In the genomic region with DNA sequence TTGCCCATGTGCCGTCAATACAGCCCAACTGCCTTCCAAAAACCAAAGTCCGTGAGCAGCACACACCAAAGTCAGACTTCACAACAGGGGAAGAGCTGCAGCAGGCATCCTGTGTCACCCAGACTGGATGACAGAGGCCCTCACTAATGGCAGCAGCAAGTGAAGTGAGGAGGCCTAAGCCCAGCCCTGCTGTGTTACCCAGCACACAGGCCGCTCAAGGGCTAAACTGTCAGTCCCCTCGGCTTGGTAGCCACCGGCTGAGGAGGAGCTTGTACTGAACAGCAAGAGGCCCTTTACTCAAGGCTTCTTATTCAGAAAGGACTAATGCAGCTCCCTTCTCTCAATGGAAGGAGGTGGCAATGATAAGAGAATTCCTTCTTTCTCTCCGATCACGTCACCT, we compare ENCODE assay signal across 21 mouse cellular contexts.
DNase-seq lines count a peak whose midpoint lies in the region; ATAC-seq and TF ChIP-seq lines count a peak whose summit lies in the region.
"Had no signal": no experiment of that assay in that cellular context is flagged by ENCODE, and none has a peak within 500 bp of the region (broad histone marks: within the 10 kb centered on the region; RNA-seq: fewer than 3 reads in every experiment).

No protein-coding gene starts in this region.

- H3K27me3 ChIP-seq in forebrain, embryonic 13.5 days, result no peaks in the 10 kb centered on the region
- H3K27me3 ChIP-seq in forebrain, embryonic 11.5 days (ENCODE audit: control insufficient read depth, insufficient read depth, low read length), result no peaks in the 10 kb centered on the region
- H3K27me3 ChIP-seq in heart, embryonic 13.5 days (replicated peaks), result no peaks in the 10 kb centered on the region
- H3K27me3 ChIP-seq in lung, embryonic 14.5 days (ENCODE audit: insufficient read depth, low read length), result no peaks in the 10 kb centered on the region
- H3K27me3 ChIP-seq in midbrain, embryonic 14.5 days (ENCODE audit: control insufficient read depth, insufficient read depth, low read length), result no peaks in the 10 kb centered on the region
- H3K27me3 ChIP-seq: limb, embryonic 12.5 days; liver, embryonic 13.5 days; lung, embryonic 15.5 days had no signal

- WGBS in forebrain, embryonic 13.5 days, result 24% methylated on average over 7 of the region's 7 CpGs
- 32% methylated on average over 7 of the region's 7 CpGs for WGBS in forebrain, embryonic 11.5 days
- 33% methylated on average over 7 of the region's 7 CpGs for WGBS in heart, embryonic 13.5 days
- 51% methylated on average over 7 of the region's 7 CpGs for WGBS in lung, embryonic 14.5 days
- 27% methylated on average over 7 of the region's 7 CpGs for WGBS in midbrain, embryonic 14.5 days

- no peak for ATAC-seq in forebrain, embryonic 13.5 days
- ATAC-seq in forebrain, embryonic 11.5 days (replicated peaks; ENCODE audit: low FRiP score), result no peak
- no peak; the same call in 1 of the 2 replicates for ATAC-seq in heart, embryonic 13.5 days (ENCODE audit: extremely low read depth, insufficient number of reproducible peaks, low FRiP score, low TSS enrichment)
- no peak for ATAC-seq in lung, embryonic 14.5 days (ENCODE audit: insufficient read depth)
- ATAC-seq in midbrain, embryonic 14.5 days (ENCODE audit: low FRiP score, low TSS enrichment), result no peak

- H3K4me2 ChIP-seq in forebrain, embryonic 13.5 days, result no peak overlapping the region
- H3K4me2 ChIP-seq in forebrain, embryonic 11.5 days (ENCODE audit: low read depth, low read length, severe bottlenecking), result no peak overlapping the region
- peak overlapping the region; percentile 31; the same call in 1 of the 2 replicates for H3K4me2 ChIP-seq in heart, embryonic 13.5 days
- H3K4me2 ChIP-seq in lung, embryonic 14.5 days, result no peak overlapping the region
- no peak overlapping the region for H3K4me2 ChIP-seq in midbrain, embryonic 14.5 days (ENCODE audit: low read length)
- H3K4me2 ChIP-seq: embryonic facial prominence, embryonic 13.5 days; limb, embryonic 12.5 days; liver, embryonic 13.5 days; lung, embryonic 15.5 days; midbrain, embryonic 12.5 days had no signal

- intact Hi-C loops in heart, postnatal 36 days (cut with DNase I), result no loop called here

- H3K9me3 ChIP-seq in forebrain, embryonic 13.5 days (replicated peaks), result no peaks in the 10 kb centered on the region
- H3K9me3 ChIP-seq in forebrain, embryonic 11.5 days (ENCODE audit: control insufficient read depth, low read length), result no peaks in the 10 kb centered on the region
- no peaks in the 10 kb centered on the region for H3K9me3 ChIP-seq in heart, embryonic 13.5 days
- H3K9me3 ChIP-seq in lung, embryonic 14.5 days (ENCODE audit: low read depth, low read length), result no peaks in the 10 kb centered on the region
- no peaks in the 10 kb centered on the region for H3K9me3 ChIP-seq in midbrain, embryonic 14.5 days (ENCODE audit: control insufficient read depth, low read length)
- H3K9me3 ChIP-seq: embryonic facial prominence, embryonic 13.5 days; limb, embryonic 12.5 days; liver, embryonic 13.5 days; lung, embryonic 15.5 days; midbrain, embryonic 12.5 days had no signal

- no peaks in the 10 kb centered on the region for H3K36me3 ChIP-seq in forebrain, embryonic 13.5 days (ENCODE audit: poor library complexity, severe bottlenecking)
- no peaks in the 10 kb centered on the region for H3K36me3 ChIP-seq in forebrain, embryonic 11.5 days (ENCODE audit: control insufficient read depth, insufficient read depth, low read length)
- H3K36me3 ChIP-seq in heart, embryonic 13.5 days, result no peaks in the 10 kb centered on the region
- H3K36me3 ChIP-seq in lung, embryonic 14.5 days (ENCODE audit: insufficient read depth), result no peaks in the 10 kb centered on the region
- H3K36me3 ChIP-seq in midbrain, embryonic 14.5 days (ENCODE audit: control insufficient read depth, insufficient read depth, low read length), result no peaks in the 10 kb centered on the region
- H3K36me3 ChIP-seq: embryonic facial prominence, embryonic 13.5 days; limb, embryonic 12.5 days; liver, embryonic 13.5 days; lung, embryonic 15.5 days; midbrain, embryonic 12.5 days had no signal

- DNase-seq in forebrain, embryonic 11.5 days (ENCODE audit: low spot score), result no peak
- no peak for DNase-seq in heart, postnatal 36 days
- DNase-seq in lung, embryonic 14.5 days, result peak; percentile 9
- no peak for DNase-seq in lung, postnatal 10 days
- peak; percentile 26 for DNase-seq in midbrain, embryonic 14.5 days
- DNase-seq: adrenal gland, postnatal 36 days; cerebellum, adult 18-20 months; cerebellum, postnatal 36 days; gastrocnemius, postnatal 10 days; kidney, adult 2 months; kidney, postnatal 10 days; liver, embryonic 13.5 days; right cerebral cortex, postnatal 14 days; spleen, adult 18-20 months; thymus, postnatal 25 days had no signal

- H3K27ac ChIP-seq in forebrain, embryonic 13.5 days, result no peak overlapping the region; the same call in 1 of the 2 replicates
- H3K27ac ChIP-seq in forebrain, embryonic 11.5 days (ENCODE audit: low read depth, low read length), result no peak overlapping the region
- H3K27ac ChIP-seq in heart, embryonic 13.5 days (replicated peaks), result peak overlapping the region; percentile 65
- no peak overlapping the region for H3K27ac ChIP-seq in lung, embryonic 14.5 days (ENCODE audit: low read depth)
- H3K27ac ChIP-seq in midbrain, embryonic 14.5 days (replicated peaks; ENCODE audit: low read depth, low read length), result 0 out of 2 replicates have a peak overlapping the region, but pooled peaks have one; percentile 26
- H3K27ac ChIP-seq: embryonic facial prominence, embryonic 13.5 days; limb, embryonic 12.5 days; liver, embryonic 13.5 days; lung, embryonic 15.5 days; midbrain, embryonic 12.5 days had no signal

- no peak overlapping the region for H3K4me3 ChIP-seq in forebrain, embryonic 13.5 days
- no peak overlapping the region for H3K4me3 ChIP-seq in forebrain, embryonic 11.5 days (ENCODE audit: low read depth, low read length)
- no peak overlapping the region for H3K4me3 ChIP-seq in heart, embryonic 13.5 days
- no peak overlapping the region for H3K4me3 ChIP-seq in lung, embryonic 14.5 days (ENCODE audit: low read depth, low read length)
- no peak overlapping the region for H3K4me3 ChIP-seq in midbrain, embryonic 14.5 days (replicated peaks; ENCODE audit: low read depth, low read length)
- H3K4me3 ChIP-seq: embryonic facial prominence, embryonic 13.5 days; limb, embryonic 12.5 days; liver, embryonic 13.5 days; lung, embryonic 15.5 days; midbrain, embryonic 12.5 days had no signal

- no peak for TF ChIP-seq CTCF in lung, embryonic 14.5 days (IDR thresholded peaks at IDR 0.05; ENCODE audit: low read depth)

- H3K4me1 ChIP-seq in forebrain, embryonic 13.5 days, result peaks cover 47% of the 10 kb centered on the region
- peaks cover 8% of the 10 kb centered on the region for H3K4me1 ChIP-seq in forebrain, embryonic 11.5 days (replicated peaks; ENCODE audit: control insufficient read depth, insufficient read depth, low read length)
- H3K4me1 ChIP-seq in heart, embryonic 13.5 days, result peaks cover 45% of the 10 kb centered on the region
- H3K4me1 ChIP-seq in lung, embryonic 14.5 days (ENCODE audit: insufficient read depth), result peaks cover 4% of the 10 kb centered on the region; the same call in 1 of the 2 replicates
- peaks cover 20% of the 10 kb centered on the region for H3K4me1 ChIP-seq in midbrain, embryonic 14.5 days (ENCODE audit: control insufficient read depth, insufficient read depth, low read length)

- H3K9ac ChIP-seq in forebrain, embryonic 13.5 days, result 0 out of 2 replicates have a peak overlapping the region, but pooled peaks have one; percentile 12
- H3K9ac ChIP-seq in forebrain, embryonic 11.5 days (ENCODE audit: low read length), result no peak overlapping the region
- H3K9ac ChIP-seq in heart, embryonic 13.5 days, result peak overlapping the region; percentile 67
- no peak overlapping the region for H3K9ac ChIP-seq in lung, embryonic 14.5 days
- no peak overlapping the region for H3K9ac ChIP-seq in midbrain, embryonic 14.5 days (replicated peaks; ENCODE audit: low read length)
- H3K9ac ChIP-seq: embryonic facial prominence, embryonic 13.5 days; limb, embryonic 12.5 days; liver, embryonic 13.5 days; lung, embryonic 15.5 days; midbrain, embryonic 12.5 days had no signal

Comparison
In these comparisons a context has a peak if more than half of its experiments do, and no peak if none do; other contexts are left out.
1. H3K9ac ChIP-seq: peak in forebrain, embryonic 13.5 days (single experiment) and heart, embryonic 13.5 days (single experiment); none in forebrain, embryonic 11.5 days (single experiment), lung, embryonic 14.5 days (single experiment) and midbrain, embryonic 14.5 days (single experiment).
2. DNase-seq: peak in lung, embryonic 14.5 days (single experiment) and midbrain, embryonic 14.5 days (single experiment); none in forebrain, embryonic 11.5 days (single experiment), heart, postnatal 36 days (0 of 2) and lung, postnatal 10 days (single experiment).
3. H3K27ac ChIP-seq: peak in heart, embryonic 13.5 days (single experiment) and midbrain, embryonic 14.5 days (single experiment); none in forebrain, embryonic 13.5 days (single experiment), forebrain, embryonic 11.5 days (single experiment) and lung, embryonic 14.5 days (single experiment).